Mouse (Mus musculus) right cerebral cortex, adult 18-20 months (tissue): Measurements from ENCODE around the gene Gm34653.
"Not testable (repeated sequence)": the region's sequence is repeated elsewhere in the genome, so short reads cannot be mapped to it uniquely, and the experiment has no call there.

Source experiments
- DNase-seq: peaks from one replicate; pipeline ENCODE4 v3.0.0; 2022; ENCODE audit warnings: mixed read lengths

Gene Gm34653

GRCm38 (mm10) chr2:34825827-34826459 lies 6.9 kb upstream of the Gm34653 start, which contains the start of gene Fbxw2:
Fbxw2 (minus strand) TSS chr2:34826311.
- DNase-seq: peak; percentile 95

GRCm38 (mm10) chr2:34826460-34827231 lies 6.2 kb upstream of the Gm34653 start:
- DNase-seq: no peak

- no peak for DNase-seq
Measured at GRCm38 (mm10) chr2:34827591-34827990, 5.2 kb upstream of the Gm34653 start.

- no peak for DNase-seq
Measured at GRCm38 (mm10) chr2:34828026-34828425, 4.8 kb upstream of the Gm34653 start.

- not testable (repeated sequence) for DNase-seq
Measured at GRCm38 (mm10) chr2:34830066-34830465, 2.7 kb upstream of the Gm34653 start.

GRCm38 (mm10) chr2:34833624-34834023 lies 817 bp downstream of the Gm34653 start:
- no peak for DNase-seq

- no peak for DNase-seq
Measured at GRCm38 (mm10) chr2:34835669-34836068, 2.9 kb downstream of the Gm34653 start.

GRCm38 (mm10) chr2:34840143-34840542 lies 7.3 kb downstream of the Gm34653 start:
- DNase-seq: not testable (repeated sequence)

GRCm38 (mm10) chr2:34841706-34842105 lies 8.9 kb downstream of the Gm34653 start:
- peak; percentile 50 for DNase-seq

GRCm38 (mm10) chr2:34843211-34843939 lies 10.6 kb downstream of the Gm34653 start:
- DNase-seq: peak; percentile 14

GRCm38 (mm10) chr2:34847702-34848101 lies 14.9 kb downstream of the Gm34653 start:
- no peak for DNase-seq

GRCm38 (mm10) chr2:34855265-34855664 lies 22.5 kb downstream of the Gm34653 start:
- no peak for DNase-seq

- DNase-seq: no peak
Measured at GRCm38 (mm10) chr2:34857728-34858127, 24.9 kb downstream of the Gm34653 start.

GRCm38 (mm10) chr2:34869680-34870079 lies 36.9 kb downstream of the Gm34653 start:
- DNase-seq: no peak

- DNase-seq: peak; percentile 95
Measured at GRCm38 (mm10) chr2:34870520-34871474, 38.0 kb downstream of the Gm34653 start.

GRCm38 (mm10) chr2:34874271-34874670 lies 41.5 kb downstream of the Gm34653 start, which contains the start of gene Cutal:
Cutal (plus strand) TSS chr2:34874396.
- DNase-seq: no peak

- no peak for DNase-seq
Measured at GRCm38 (mm10) chr2:34874816-34875345, 42.1 kb downstream of the Gm34653 start, which contains the start of gene Psmd5. Psmd5 (minus strand) TSS chr2:34874968.

- no peak for DNase-seq
Measured at GRCm38 (mm10) chr2:34880054-34880453, 47.2 kb downstream of the Gm34653 start.

- no peak for DNase-seq
Measured at GRCm38 (mm10) chr2:34882757-34883156, 50.0 kb downstream of the Gm34653 start.

GRCm38 (mm10) chr2:34883190-34883589 lies 50.4 kb downstream of the Gm34653 start:
- no peak for DNase-seq

- DNase-seq: no peak
Measured at GRCm38 (mm10) chr2:34884186-34884585, 51.4 kb downstream of the Gm34653 start.
